Mouse (Mus musculus) myocyte (in vitro differentiated cells): ENCODE results near the gene Ust. TPM values are rescaled to one million over a fixed set of nuclear protein-coding genes. Genes with fewer than 3 reads are reported as not detected.
A peak's percentile ranks its signal among the peaks of the same experiment; 100 is the strongest.
"Not testable (repeated sequence)": the region's sequence is repeated elsewhere in the genome, so short reads cannot be mapped to it uniquely, and the experiment has no call there.

Experiments
- H3K27me3 ChIP-seq: one replicate; pipeline ENCODE4 v1.6.1; 2011; ENCODE audit not compliant: control insufficient read depth, insufficient read depth, insufficient read length
- H3K36me3 ChIP-seq: one replicate; pipeline ENCODE4 v1.6.1; 2011; ENCODE audit not compliant: control insufficient read depth, insufficient read depth
- H3K4me2 ChIP-seq: one replicate; pipeline ENCODE4 v1.6.1; 2011; ENCODE audit warnings: low read depth, control low read depth
- H3K4me3 ChIP-seq: one replicate; pipeline ENCODE4 v1.5.1; 2011; ENCODE audit warnings: mild to moderate bottlenecking, control low read depth, moderate library complexity
- H3K79me2 ChIP-seq: one replicate; pipeline ENCODE4 v1.6.1; 2011; ENCODE audit not compliant: control insufficient read depth, insufficient read depth
- H3ac ChIP-seq: one replicate; pipeline ENCODE4 v1.6.1; 2011; ENCODE audit not compliant: control insufficient read depth, insufficient read length
- CEBPB ChIP-seq: IDR thresholded peaks from 2 replicates; pipeline ENCODE4 v1.6.1; 2011; ENCODE audit warnings: mild to moderate bottlenecking, moderate library complexity; ENCODE audit not compliant: poor library complexity, insufficient read depth, severe bottlenecking
- E2F4 ChIP-seq: IDR thresholded peaks from one replicate; pipeline ENCODE4 v1.6.1; 2011; ENCODE audit warnings: mild to moderate bottlenecking, control low read depth, moderate library complexity; ENCODE audit not compliant: insufficient read depth
- MAX ChIP-seq: IDR thresholded peaks from one replicate; pipeline ENCODE4 v1.6.1; 2011; ENCODE audit warnings: low read depth, mild to moderate bottlenecking, control low read depth
- MYOD1 ChIP-seq, 3 experiments: IDR thresholded peaks; one replicate each; pipeline ENCODE4 v1.6.1; 2011; ENCODE audit warnings: control low read depth in 2 of 3, low read depth in 2 of 3, mild to moderate bottlenecking in 2 of 3, moderate library complexity in 1 of 3; ENCODE audit not compliant: insufficient read length in 2 of 3, control insufficient read depth in 1 of 3
- MYOG ChIP-seq, 3 experiments: IDR thresholded peaks; one replicate each; pipeline ENCODE4 v1.6.1; 2011; ENCODE audit warnings: control low read depth in 2 of 3, low read depth in 2 of 3, mild to moderate bottlenecking in 2 of 3; ENCODE audit not compliant: insufficient read length in 2 of 3, control insufficient read depth in 1 of 3, insufficient read depth in 1 of 3
- POLR2A ChIP-seq: IDR thresholded peaks from one replicate; pipeline ENCODE4 v1.6.1; 2011; ENCODE audit warnings: low read depth, mild to moderate bottlenecking, control low read depth, moderate library complexity; ENCODE audit not compliant: insufficient read length
- POLR2AphosphoS2 ChIP-seq: IDR thresholded peaks from one replicate; pipeline ENCODE4 v1.6.1; 2011; ENCODE audit warnings: low read depth, control low read depth; ENCODE audit not compliant: insufficient read length
- REST ChIP-seq: IDR thresholded peaks from one replicate; pipeline ENCODE4 v1.6.1; 2011; ENCODE audit warnings: mild to moderate bottlenecking, control low read depth, moderate library complexity; ENCODE audit not compliant: insufficient read depth, insufficient read length
- SRF ChIP-seq: IDR thresholded peaks from one replicate; pipeline ENCODE4 v1.6.1; 2011; ENCODE audit warnings: low read depth; ENCODE audit not compliant: control insufficient read depth, insufficient read length
- TCF12 ChIP-seq: IDR thresholded peaks from one replicate; pipeline ENCODE4 v1.6.1; 2011; ENCODE audit warnings: mild to moderate bottlenecking, control low read depth; ENCODE audit not compliant: poor library complexity, insufficient read depth, severe bottlenecking
- TCF3 ChIP-seq: IDR thresholded peaks from one replicate; pipeline ENCODE4 v1.6.1; 2011; ENCODE audit warnings: low read depth, control low read depth; ENCODE audit not compliant: insufficient read length
- USF1 ChIP-seq: IDR thresholded peaks from one replicate; pipeline ENCODE4 v1.6.1; 2011; ENCODE audit warnings: low read depth, mild to moderate bottlenecking, control low read depth, moderate library complexity
- polyA plus RNA-seq: library from polyadenylated mRNA; unstranded; fragments of >200 nt; fragmentation: generic; extraction: Trizol; gene quantifications from one replicate; pipeline ENCODE4 v1.2.1, GENCODE M21; 2012; ENCODE audit warnings: missing spikeins

Gene Ust
- 7.3 TPM for polyA plus RNA-seq

- H3ac ChIP-seq: peak within 1 kb of the TSS; percentile 73
- TF ChIP-seq TCF3 (no peak), MYOD1 (IDR thresholded peaks at IDR 0.05; ENCODE audit: control insufficient read depth in 1 of 3, insufficient read length in 2 of 3, low read depth in 2 of 3) (peak in 1 of 3 experiments; percentile 36), POLR2A (peak; percentile 76), E2F4 (no peak), SRF (no peak), REST (no peak), TCF12 (no peak), CEBPB (no peak), USF1 (no peak), POLR2AphosphoS2 (peak; percentile 81), MAX (no peak), MYOG (IDR thresholded peaks at IDR 0.05; ENCODE audit: control insufficient read depth in 1 of 3, insufficient read depth in 1 of 3, insufficient read length in 2 of 3, low read depth in 2 of 3) (peak in 1 of 3 experiments; percentile 46)
- no peaks in the 10 kb centered on the region for H3K27me3 ChIP-seq
- peaks cover 23% of the 10 kb centered on the region for H3K79me2 ChIP-seq
- H3K36me3 ChIP-seq: no peaks in the 10 kb centered on the region
- peak within 1 kb of the TSS; percentile 54 for H3K4me3 ChIP-seq
- H3K4me2 ChIP-seq: peak within 1 kb of the TSS; percentile 82
These were observed at the start of gene Ust for GRCm38 (mm10) chr10:8518141-8519013. Ust (minus strand) TSS chr10:8518825.

GRCm38 (mm10) chr10:8561366-8561765 lies 42.7 kb upstream of the Ust start:
- no peak overlapping the region for H3ac ChIP-seq
- no peak overlapping the region for H3K4me3 ChIP-seq
- H3K36me3 ChIP-seq: no peaks in the 10 kb centered on the region
- no peaks in the 10 kb centered on the region for H3K79me2 ChIP-seq
- no peaks in the 10 kb centered on the region for H3K27me3 ChIP-seq
- TF ChIP-seq POLR2AphosphoS2: no peak
- no peak for TF ChIP-seq MYOG (IDR thresholded peaks at IDR 0.05; ENCODE audit: control insufficient read depth in 1 of 3, insufficient read depth in 1 of 3, insufficient read length in 2 of 3, low read depth in 2 of 3)
- no peak for TF ChIP-seq REST
- no peak for TF ChIP-seq TCF12
- TF ChIP-seq USF1: no peak
- no peak for TF ChIP-seq CEBPB
- TF ChIP-seq MYOD1 (IDR thresholded peaks at IDR 0.05; ENCODE audit: control insufficient read depth in 1 of 3, insufficient read length in 2 of 3, low read depth in 2 of 3): no peak
- no peak overlapping the region for H3K4me2 ChIP-seq

GRCm38 (mm10) chr10:8559566-8559965 lies 40.9 kb upstream of the Ust start:
- not testable (repeated sequence) for H3K27me3 ChIP-seq, H3K4me3 ChIP-seq, H3K4me2 ChIP-seq, H3K36me3 ChIP-seq, H3ac ChIP-seq, H3K79me2 ChIP-seq

GRCm38 (mm10) chr10:8552239-8552638 lies 33.6 kb upstream of the Ust start:
- H3K27me3 ChIP-seq, H3ac ChIP-seq, H3K36me3 ChIP-seq, H3K4me2 ChIP-seq, H3K79me2 ChIP-seq, H3K4me3 ChIP-seq: not testable (repeated sequence)

GRCm38 (mm10) chr10:8551601-8552000 lies 33.0 kb upstream of the Ust start:
- not testable (repeated sequence) for H3K4me2 ChIP-seq, H3K4me3 ChIP-seq, H3K79me2 ChIP-seq, H3K27me3 ChIP-seq, H3ac ChIP-seq, H3K36me3 ChIP-seq

GRCm38 (mm10) chr10:8541514-8541913 lies 22.9 kb upstream of the Ust start:
- no peaks in the 10 kb centered on the region for H3K27me3 ChIP-seq
- TF ChIP-seq REST (no peak), SRF (no peak), MYOG (IDR thresholded peaks at IDR 0.05; ENCODE audit: control insufficient read depth in 1 of 3, insufficient read depth in 1 of 3, insufficient read length in 2 of 3, low read depth in 2 of 3) (no peak), E2F4 (no peak), MYOD1 (IDR thresholded peaks at IDR 0.05; ENCODE audit: control insufficient read depth in 1 of 3, insufficient read length in 2 of 3, low read depth in 2 of 3) (no peak), MAX (no peak), CEBPB (no peak), USF1 (no peak), TCF3 (no peak), POLR2AphosphoS2 (no peak), POLR2A (no peak), TCF12 (no peak)
- H3K36me3 ChIP-seq: no peaks in the 10 kb centered on the region
- H3ac ChIP-seq: no peak overlapping the region
- no peak overlapping the region for H3K4me2 ChIP-seq
- H3K79me2 ChIP-seq: no peaks in the 10 kb centered on the region
- no peak overlapping the region for H3K4me3 ChIP-seq
